Comparison of ENCODE assay signal across 14 mouse cellular contexts in the genomic region with DNA sequence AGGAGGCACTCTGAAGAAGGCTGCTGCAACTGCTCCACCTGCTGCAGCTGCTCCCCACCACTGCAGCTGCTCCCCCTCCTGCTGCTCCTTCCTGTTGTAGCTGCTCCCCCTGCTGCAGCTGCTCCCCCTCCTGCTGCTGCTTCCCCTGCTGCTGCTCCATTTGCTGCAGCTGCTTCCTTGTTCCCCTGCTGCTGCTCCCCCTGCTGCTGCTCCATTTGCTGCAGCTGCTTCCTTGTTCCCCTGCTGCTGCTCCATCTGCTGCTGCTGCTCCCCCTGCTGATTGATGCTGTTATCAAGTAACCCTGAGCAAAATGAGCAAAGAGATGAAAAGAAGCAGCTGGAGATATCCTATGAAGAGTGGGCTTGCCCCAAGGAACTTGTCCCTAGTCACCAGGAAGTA. TPM values are rescaled to one million over a fixed set of nuclear protein-coding genes. Genes with fewer than 3 reads are reported as not detected.
DNase-seq lines count a peak whose midpoint lies in the region; ATAC-seq and TF ChIP-seq lines count a peak whose summit lies in the region.
"Had no signal": no experiment of that assay in that cellular context is flagged by ENCODE, and none has a peak within 500 bp of the region (broad histone marks: within the 10 kb centered on the region; RNA-seq: fewer than 3 reads in every experiment).

No protein-coding gene starts in this region.

- no peak overlapping the region for H3K4me3 ChIP-seq in kidney, postnatal 0 days (replicated peaks; ENCODE audit: low read depth, low read length)
- no peak overlapping the region for H3K4me3 ChIP-seq in kidney, adult 2 months (ENCODE audit: insufficient read depth, low read depth, low read length)
- no peak overlapping the region for H3K4me3 ChIP-seq in midbrain, embryonic 14.5 days (replicated peaks; ENCODE audit: low read depth, low read length)
- H3K4me3 ChIP-seq in midbrain, embryonic 15.5 days: no peak overlapping the region
- no peak overlapping the region for H3K4me3 ChIP-seq in cerebellum, adult 2 months (replicated peaks; ENCODE audit: insufficient read depth, low read depth, low read length)
- H3K4me3 ChIP-seq: left cerebral cortex, adult 2 months; limb, embryonic 13.5 days had no signal

- ATAC-seq in kidney, postnatal 0 days (replicated peaks; ENCODE audit: low FRiP score, low read depth): no peak
- ATAC-seq in midbrain, embryonic 14.5 days (ENCODE audit: low FRiP score, low TSS enrichment): no peak
- no peak for ATAC-seq in midbrain, embryonic 15.5 days (replicated peaks)
- ATAC-seq: liver, postnatal 0 days had no signal

- H3K36me3 ChIP-seq in kidney, postnatal 0 days (ENCODE audit: insufficient read depth, low read length): no peaks in the 10 kb centered on the region
- no peaks in the 10 kb centered on the region for H3K36me3 ChIP-seq in kidney, adult 2 months (ENCODE audit: control insufficient read depth, insufficient read depth, low read length)
- no peaks in the 10 kb centered on the region for H3K36me3 ChIP-seq in midbrain, embryonic 14.5 days (ENCODE audit: control insufficient read depth, insufficient read depth, low read length)
- H3K36me3 ChIP-seq in midbrain, embryonic 15.5 days (replicated peaks): no peaks in the 10 kb centered on the region
- H3K36me3 ChIP-seq: limb, embryonic 13.5 days had no signal

- peak; percentile 13 for DNase-seq in embryo, embryonic 10.5 days (ENCODE audit: low spot score)
- no peak for DNase-seq in embryo, embryonic 10 days (ENCODE audit: low spot score)
- DNase-seq in kidney, postnatal 0 days (ENCODE audit: low spot score): no peak
- no peak for DNase-seq in kidney, adult 2 months
- DNase-seq in midbrain, embryonic 14.5 days: peak; percentile 25
- peak; percentile 73 for DNase-seq in retina, postnatal 1 day
- DNase-seq in cerebellum, adult 2 months: no peak
- DNase-seq: adrenal gland, postnatal 14 days; cerebellum, adult 9-11 months; liver, postnatal 0 days; right cerebral cortex, postnatal 25 days had no signal

- no peak overlapping the region for H3K4me2 ChIP-seq in kidney, postnatal 0 days (ENCODE audit: low read length)
- H3K4me2 ChIP-seq in midbrain, embryonic 14.5 days (ENCODE audit: low read length): no peak overlapping the region
- no peak overlapping the region for H3K4me2 ChIP-seq in midbrain, embryonic 15.5 days
- H3K4me2 ChIP-seq: limb, embryonic 13.5 days had no signal

- no peak for TF ChIP-seq POLR2A in kidney, adult 2 months (IDR thresholded peaks at IDR 0.05; ENCODE audit: low read depth, low read length)
- TF ChIP-seq POLR2A in cerebellum, adult 2 months (IDR thresholded peaks at IDR 0.05; ENCODE audit: borderline replicate concordance, insufficient read depth, low read length): no peak

- H3K27ac ChIP-seq in kidney, postnatal 0 days: no peak overlapping the region
- H3K27ac ChIP-seq in kidney, adult 2 months (ENCODE audit: insufficient read depth, low read depth, low read length): no peak overlapping the region
- H3K27ac ChIP-seq in midbrain, embryonic 14.5 days (replicated peaks; ENCODE audit: low read depth, low read length): no peak overlapping the region
- H3K27ac ChIP-seq in midbrain, embryonic 15.5 days: no peak overlapping the region
- H3K27ac ChIP-seq in cerebellum, adult 2 months (ENCODE audit: insufficient read depth, low read length): no peak overlapping the region
- H3K27ac ChIP-seq: left cerebral cortex, adult 2 months; limb, embryonic 13.5 days had no signal

- H3K9ac ChIP-seq in kidney, postnatal 0 days (ENCODE audit: low read depth, low read length): no peak overlapping the region
- no peak overlapping the region for H3K9ac ChIP-seq in midbrain, embryonic 14.5 days (replicated peaks; ENCODE audit: low read length)
- no peak overlapping the region for H3K9ac ChIP-seq in midbrain, embryonic 15.5 days
- H3K9ac ChIP-seq: limb, embryonic 13.5 days; liver, postnatal 0 days had no signal

- H3K9me3 ChIP-seq in kidney, postnatal 0 days (replicated peaks; ENCODE audit: low read length): no peaks in the 10 kb centered on the region
- no peaks in the 10 kb centered on the region for H3K9me3 ChIP-seq in midbrain, embryonic 14.5 days (ENCODE audit: control insufficient read depth, low read length)
- no peaks in the 10 kb centered on the region for H3K9me3 ChIP-seq in midbrain, embryonic 15.5 days

- peak; percentile 20; the same call in 1 of the 2 replicates for TF ChIP-seq CTCF in kidney, postnatal 0 days (IDR thresholded peaks at IDR 0.05; ENCODE audit: low read depth)
- no peak for TF ChIP-seq CTCF in kidney, adult 2 months (conservative IDR thresholded peaks at IDR 0.05; ENCODE audit: insufficient read depth, insufficient read length, low read depth, low read length)
- no peak for TF ChIP-seq CTCF in cerebellum, adult 2 months (IDR thresholded peaks at IDR 0.05; ENCODE audit: borderline replicate concordance, insufficient read depth, low read depth, low read length)

- no peaks in the 10 kb centered on the region for H3K4me1 ChIP-seq in kidney, postnatal 0 days (replicated peaks; ENCODE audit: insufficient read depth, low read length)
- no peaks in the 10 kb centered on the region for H3K4me1 ChIP-seq in kidney, adult 2 months (ENCODE audit: control insufficient read depth, insufficient read depth, low read length)
- H3K4me1 ChIP-seq in midbrain, embryonic 14.5 days (ENCODE audit: control insufficient read depth, insufficient read depth, low read length): peaks cover under 1% of the 10 kb centered on the region; the same call in 1 of the 2 replicates
- H3K4me1 ChIP-seq in midbrain, embryonic 15.5 days: peaks cover 11% of the 10 kb centered on the region
- peaks cover 6% of the 10 kb centered on the region; the same call in 1 of the 2 replicates for H3K4me1 ChIP-seq in cerebellum, adult 2 months (ENCODE audit: control insufficient read depth, insufficient read depth, low read length)

- H3K27me3 ChIP-seq in kidney, postnatal 0 days (ENCODE audit: insufficient read depth, low read length): no peaks in the 10 kb centered on the region
- H3K27me3 ChIP-seq in kidney, adult 2 months (replicated peaks; ENCODE audit: control insufficient read depth, insufficient read depth, low read length): no peaks in the 10 kb centered on the region
- H3K27me3 ChIP-seq in midbrain, embryonic 14.5 days (ENCODE audit: control insufficient read depth, insufficient read depth, low read length): no peaks in the 10 kb centered on the region
- no peaks in the 10 kb centered on the region for H3K27me3 ChIP-seq in midbrain, embryonic 15.5 days (replicated peaks)
- no peaks in the 10 kb centered on the region for H3K27me3 ChIP-seq in cerebellum, adult 2 months (ENCODE audit: control insufficient read depth, insufficient read depth, low read length)
- H3K27me3 ChIP-seq: limb, embryonic 13.5 days had no signal

RNA-seq across cellular contexts. Expression of a gene that starts 8.3 kb away (rescaled TPM):
- polyA plus RNA-seq in kidney, postnatal 0 days (2015; fragmentation: Nextera tagmentation; extraction: Ambion mirVana): 0.36 and 0.39 TPM in 2 replicates
- polyA plus RNA-seq in kidney, adult 2 months (2012; rRNA removed): 0.08 and 0.14 TPM in 2 replicates
- 2.3 and 2.9 TPM in 2 replicates for polyA plus RNA-seq in midbrain, embryonic 14.5 days (2014; fragmentation: Nextera tagmentation; extraction: Ambion mirVana)
- 2.6 and 3.1 TPM in 2 replicates for polyA plus RNA-seq in midbrain, embryonic 15.5 days (2015; fragmentation: Nextera tagmentation; extraction: Ambion mirVana)
- polyA plus RNA-seq in cerebellum, adult 2 months (2012; rRNA removed): 0.33 and 0.38 TPM in 2 replicates
- polyA plus RNA-seq: liver, postnatal 0 days had no signal

Comparison
In these comparisons a context has a peak if more than half of its experiments do, and no peak if none do; other contexts are left out.
1. DNase-seq: peak in embryo, embryonic 10.5 days (single experiment), midbrain, embryonic 14.5 days (single experiment) and retina, postnatal 1 day (single experiment); none in embryo, embryonic 10 days (single experiment), kidney, postnatal 0 days (single experiment), kidney, adult 2 months (single experiment) and cerebellum, adult 2 months (0 of 2).